In the genomic region with DNA sequence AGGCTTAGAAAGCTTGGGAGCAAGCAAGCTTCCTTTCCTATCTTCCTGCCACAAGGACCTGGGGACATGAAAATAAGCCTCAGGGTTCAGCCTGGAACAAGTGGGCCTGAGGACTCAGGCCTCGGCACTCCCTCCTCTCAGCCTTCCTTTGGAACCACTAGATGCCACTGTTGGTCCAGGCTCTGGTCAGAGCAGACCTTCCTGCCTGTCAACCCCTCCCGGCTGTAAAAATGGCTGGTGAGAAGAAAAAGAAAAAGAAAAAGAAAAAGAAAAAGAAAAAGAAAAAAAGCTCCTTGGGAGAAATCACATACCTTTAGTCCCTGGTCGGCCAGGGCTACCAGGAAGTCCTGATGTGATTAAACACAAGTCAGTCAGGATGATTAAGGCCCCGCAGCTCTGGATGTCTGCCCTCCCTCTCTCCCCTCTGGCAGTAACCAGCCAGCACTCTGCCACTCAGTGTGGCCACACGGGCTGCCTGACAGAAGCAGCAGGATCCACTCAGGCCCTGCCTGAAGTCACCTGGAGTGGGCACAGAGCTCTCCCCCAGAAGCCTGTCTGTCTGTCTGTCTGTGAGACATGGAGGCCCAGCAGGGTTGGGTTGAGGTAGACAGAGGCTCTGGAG, we compare ENCODE assay signal across 8 mouse cellular contexts. TPM values are rescaled to one million over a fixed set of nuclear protein-coding genes. Genes with fewer than 3 reads are reported as not detected.
DNase-seq lines count a peak whose midpoint lies in the region; ATAC-seq and TF ChIP-seq lines count a peak whose summit lies in the region.

No protein-coding gene starts in this region.

- H3K27me3 ChIP-seq in forebrain, embryonic 16.5 days (replicated peaks; ENCODE audit: control insufficient read depth, insufficient read depth, low read length): no peaks in the 10 kb centered on the region
- H3K27me3 ChIP-seq in hindbrain, embryonic 13.5 days: 0 out of 2 replicates have a peak, but pooled peaks cover 3% of the 10 kb centered on the region
- H3K27me3 ChIP-seq in midbrain, embryonic 10.5 days (ENCODE audit: low read depth, poor library complexity, severe bottlenecking): no peaks in the 10 kb centered on the region
- H3K27me3 ChIP-seq in stomach, embryonic 15.5 days (replicated peaks): no peaks in the 10 kb centered on the region

- peak; percentile 67 for DNase-seq in heart, adult 18-20 months
- no peak for DNase-seq in heart, adult 11 months
- peak; percentile 40 for DNase-seq in cerebellum, adult 11 months
- peak; percentile 50 to 53 for DNase-seq in left cerebral cortex, adult 2 months (ENCODE audit: extremely low spot score in 1 of 2, low spot score in 2 of 2)
- peak; percentile 60 for DNase-seq in midbrain, embryonic 10.5 days (ENCODE audit: low spot score)

- H3K9me3 ChIP-seq in forebrain, embryonic 16.5 days (ENCODE audit: control insufficient read depth, low read length): no peaks in the 10 kb centered on the region
- H3K9me3 ChIP-seq in hindbrain, embryonic 13.5 days: no peaks in the 10 kb centered on the region
- no peaks in the 10 kb centered on the region for H3K9me3 ChIP-seq in midbrain, embryonic 10.5 days (replicated peaks)
- no peaks in the 10 kb centered on the region for H3K9me3 ChIP-seq in stomach, embryonic 15.5 days

- no peak overlapping the region for H3K4me3 ChIP-seq in forebrain, embryonic 16.5 days (replicated peaks; ENCODE audit: low read length)
- no peak overlapping the region for H3K4me3 ChIP-seq in hindbrain, embryonic 13.5 days
- no peak overlapping the region for H3K4me3 ChIP-seq in left cerebral cortex, adult 2 months
- no peak overlapping the region for H3K4me3 ChIP-seq in midbrain, embryonic 10.5 days
- no peak overlapping the region for H3K4me3 ChIP-seq in stomach, embryonic 15.5 days (replicated peaks)

- H3K36me3 ChIP-seq in forebrain, embryonic 16.5 days (ENCODE audit: control insufficient read depth, insufficient read depth): no peaks in the 10 kb centered on the region
- H3K36me3 ChIP-seq in hindbrain, embryonic 13.5 days: no peaks in the 10 kb centered on the region
- H3K36me3 ChIP-seq in midbrain, embryonic 10.5 days: no peaks in the 10 kb centered on the region
- no peaks in the 10 kb centered on the region for H3K36me3 ChIP-seq in stomach, embryonic 15.5 days

- H3K9ac ChIP-seq in forebrain, embryonic 16.5 days (replicated peaks; ENCODE audit: low read depth, low read length): 0 out of 2 replicates have a peak overlapping the region, but pooled peaks have one; percentile 22
- H3K9ac ChIP-seq in hindbrain, embryonic 13.5 days: peak overlapping the region; percentile 25; the same call in 1 of the 2 replicates
- H3K9ac ChIP-seq in stomach, embryonic 15.5 days: no peak overlapping the region

- ATAC-seq in forebrain, embryonic 16.5 days: peak; percentile 89
- ATAC-seq in hindbrain, embryonic 13.5 days (ENCODE audit: low FRiP score): peak; percentile 83; the same call in 1 of the 2 replicates
- ATAC-seq in stomach, embryonic 15.5 days (ENCODE audit: insufficient read depth, low FRiP score, low read depth): peak; percentile 79; the same call in 1 of the 2 replicates

- WGBS in forebrain, embryonic 16.5 days: 4% methylated on average over 5 of the region's 5 CpGs
- 19% methylated on average over 5 of the region's 5 CpGs for WGBS in hindbrain, embryonic 13.5 days
- 31% methylated on average over 5 of the region's 5 CpGs for WGBS in midbrain, embryonic 10.5 days
- 4% methylated on average over 5 of the region's 5 CpGs for WGBS in stomach, embryonic 15.5 days

- H3K27ac ChIP-seq in forebrain, embryonic 16.5 days (ENCODE audit: low read length): no peak overlapping the region
- H3K27ac ChIP-seq in hindbrain, embryonic 13.5 days: peak overlapping the region; percentile 45; the same call in 1 of the 2 replicates
- no peak overlapping the region for H3K27ac ChIP-seq in left cerebral cortex, adult 2 months
- peak overlapping the region; percentile 64 for H3K27ac ChIP-seq in midbrain, embryonic 10.5 days (replicated peaks)
- peak overlapping the region; percentile 68 for H3K27ac ChIP-seq in stomach, embryonic 15.5 days

- H3K4me1 ChIP-seq in forebrain, embryonic 16.5 days (replicated peaks; ENCODE audit: control insufficient read depth, insufficient read depth, low read length): peaks cover 6% of the 10 kb centered on the region
- peaks cover 4% of the 10 kb centered on the region for H3K4me1 ChIP-seq in hindbrain, embryonic 13.5 days (replicated peaks)
- peaks cover 24% of the 10 kb centered on the region for H3K4me1 ChIP-seq in midbrain, embryonic 10.5 days
- H3K4me1 ChIP-seq in stomach, embryonic 15.5 days: peaks cover 9% of the 10 kb centered on the region

- intact Hi-C loops in left cerebral cortex, adult 2 months (cut with DNase I): loop anchor here (1.0 to 5.0 kb wide), 4 partner anchors 74 to 273 kb away; no protein-coding TSS in a partner anchor

- H3K4me2 ChIP-seq in forebrain, embryonic 16.5 days (ENCODE audit: low read length): no peak overlapping the region
- no peak overlapping the region for H3K4me2 ChIP-seq in hindbrain, embryonic 13.5 days
- H3K4me2 ChIP-seq in stomach, embryonic 15.5 days: no peak overlapping the region

- peak; percentile 78 for TF ChIP-seq CTCF in left cerebral cortex, adult 2 months (IDR thresholded peaks at IDR 0.05)

RNA-seq across cellular contexts. Expression of gene Col17a1, which starts 32.9 kb away (rescaled TPM):
- under 1 TPM in 1 of 2 experiments, not detected in 1; 0.13 TPM for total RNA-seq in heart, adult 18-20 months (2021)
- polyA plus RNA-seq in forebrain, embryonic 16.5 days (2015; fragmentation: Nextera tagmentation; extraction: Ambion mirVana): 0.04 and 0.11 TPM in 2 replicates
- 0.18 and 0.31 TPM in 2 replicates for polyA plus RNA-seq in hindbrain, embryonic 13.5 days (2015; fragmentation: Nextera tagmentation; extraction: Ambion mirVana)
- under 1 TPM; 0.20 to 0.35 TPM for total RNA-seq in left cerebral cortex, adult 2 months (2021)
- polyA plus RNA-seq in midbrain, embryonic 10.5 days (2016; fragmentation: Nextera tagmentation; extraction: Ambion mirVana): 0.17 and 0.31 TPM in 2 replicates
- 8.8 and 12.3 TPM in 2 replicates for polyA plus RNA-seq in stomach, embryonic 15.5 days (2015; fragmentation: Nextera tagmentation; extraction: Ambion mirVana)

Comparison
In these comparisons a context has a peak if more than half of its experiments do, and no peak if none do; other contexts are left out.
1. H3K27ac ChIP-seq: peak in hindbrain, embryonic 13.5 days (single experiment), midbrain, embryonic 10.5 days (single experiment) and stomach, embryonic 15.5 days (single experiment); none in forebrain, embryonic 16.5 days (single experiment) and left cerebral cortex, adult 2 months (single experiment).
2. Peak in every context shown above with its lines, with median percentiles within 50 percentile points of each other: ATAC-seq.